Mouse (Mus musculus) CD4-positive, CD25-positive, alpha-beta regulatory T cell, adult 2 months (primary cell): ENCODE measurements around the gene BC005624.

Experiments used
- DNase-seq: peaks from one replicate; pipeline ENCODE4 v3.0.0-alpha.2; 2012; ENCODE audit warnings: low read depth, low spot score

Gene BC005624

GRCm38 (mm10) chr2:30929483-30930045 is 52.4 kb downstream of the BC005624 start, which contains the start of gene Ptges:
Ptges (minus strand) TSS chr2:30929863.
- DNase-seq, result peak; percentile 57

- peak; percentile 20 for DNase-seq
Observed at GRCm38 (mm10) chr2:30928893-30929482, 53.0 kb downstream of the BC005624 start.

GRCm38 (mm10) chr2:30927844-30928628 is 54.0 kb downstream of the BC005624 start:
- peak; percentile 87 for DNase-seq

GRCm38 (mm10) chr2:30927151-30927781 is 54.7 kb downstream of the BC005624 start:
- no peak for DNase-seq

- no peak for DNase-seq
Observed at GRCm38 (mm10) chr2:30926381-30926780, 55.6 kb downstream of the BC005624 start.

GRCm38 (mm10) chr2:30925181-30925580 is 56.8 kb downstream of the BC005624 start:
- no peak for DNase-seq

- DNase-seq, result no peak
Observed at GRCm38 (mm10) chr2:30923099-30923498, 58.9 kb downstream of the BC005624 start.
